Mouse (Mus musculus): Measurements from ENCODE around the gene Fcnb. TPM values are rescaled to one million over a fixed set of nuclear protein-coding genes. Genes with fewer than 3 reads are reported as not detected.

The Fcnb gene
- polyA plus RNA-seq, 1 experiment from 2014 or later, result not detected

GRCm38 (mm10) chr2:28092099-28092498 lies 7.4 kb upstream of the Fcnb start:
- 87% methylated on average over 8 of the region's 8 CpGs for WGBS
- H3K27ac ChIP-seq (ENCODE audit: low read depth, low read length), result no peak overlapping the region
- no peak overlapping the region for H3K4me2 ChIP-seq (ENCODE audit: low read depth)
- H3K9ac ChIP-seq (ENCODE audit: low read length), result no peak overlapping the region
- DNase-seq (ENCODE audit: low spot score) (no peak), ATAC-seq (ENCODE audit: insufficient read depth, low FRiP score, low TSS enrichment) (no peak)
- H3K9me3 ChIP-seq (ENCODE audit: control insufficient read depth, low read length), result no peaks in the 10 kb centered on the region
- no peaks in the 10 kb centered on the region for H3K36me3 ChIP-seq (ENCODE audit: control insufficient read depth, insufficient read depth, low read length)
- H3K4me3 ChIP-seq (ENCODE audit: low read depth, low read length), result no peak overlapping the region
- no peaks in the 10 kb centered on the region for H3K27me3 ChIP-seq (ENCODE audit: control insufficient read depth, insufficient read depth, low read length)
- no peaks in the 10 kb centered on the region for H3K4me1 ChIP-seq (ENCODE audit: control insufficient read depth, insufficient read depth, low read length)

- Histone ChIP-seq H3K4me1 (ENCODE audit: control insufficient read depth, insufficient read depth, low read length) (no peaks in the 10 kb centered on the region), H3K27me3 (ENCODE audit: control insufficient read depth, insufficient read depth, low read length) (no peaks in the 10 kb centered on the region), H3K9ac (ENCODE audit: low read length) (no peak overlapping the region), H3K4me2 (ENCODE audit: low read depth) (no peak overlapping the region), H3K36me3 (ENCODE audit: control insufficient read depth, insufficient read depth, low read length) (no peaks in the 10 kb centered on the region), H3K9me3 (ENCODE audit: control insufficient read depth, low read length) (no peaks in the 10 kb centered on the region), H3K27ac (ENCODE audit: low read depth, low read length) (peak overlapping the region; percentile 63), H3K4me3 (ENCODE audit: low read depth, low read length) (no peak overlapping the region)
- DNase-seq (ENCODE audit: low spot score) (peak; percentile 25), ATAC-seq (ENCODE audit: insufficient read depth, low FRiP score, low TSS enrichment) (no peak)
- WGBS, result 65% methylated on average over 6 of the region's 6 CpGs
Observed at GRCm38 (mm10) chr2:28091042-28091441, 6.4 kb upstream of the Fcnb start.

GRCm38 (mm10) chr2:28090299-28091008 lies 5.8 kb upstream of the Fcnb start:
- Histone ChIP-seq H3K36me3 (ENCODE audit: control insufficient read depth, insufficient read depth, low read length) (no peaks in the 10 kb centered on the region), H3K27ac (ENCODE audit: low read depth, low read length) (peak overlapping the region; percentile 63), H3K27me3 (ENCODE audit: control insufficient read depth, insufficient read depth, low read length) (no peaks in the 10 kb centered on the region), H3K9me3 (ENCODE audit: control insufficient read depth, low read length) (no peaks in the 10 kb centered on the region), H3K4me3 (ENCODE audit: low read depth, low read length) (no peak overlapping the region), H3K9ac (ENCODE audit: low read length) (no peak overlapping the region; the same call in 1 of the 2 replicates), H3K4me2 (ENCODE audit: low read depth) (no peak overlapping the region), H3K4me1 (ENCODE audit: control insufficient read depth, insufficient read depth, low read length) (no peaks in the 10 kb centered on the region)
- peak; percentile 56 for DNase-seq (ENCODE audit: low spot score)
- 52% methylated on average over 7 of the region's 7 CpGs for WGBS
- ATAC-seq (ENCODE audit: insufficient read depth, low FRiP score, low TSS enrichment), result peak; percentile 41; the same call in 1 of the 2 replicates

- ATAC-seq (ENCODE audit: insufficient read depth, low FRiP score, low TSS enrichment) (no peak), DNase-seq (ENCODE audit: low spot score) (no peak)
- Histone ChIP-seq H3K27ac (ENCODE audit: low read depth, low read length) (no peak overlapping the region), H3K4me1 (ENCODE audit: control insufficient read depth, insufficient read depth, low read length) (no peaks in the 10 kb centered on the region), H3K9ac (ENCODE audit: low read length) (no peak overlapping the region), H3K9me3 (ENCODE audit: control insufficient read depth, low read length) (no peaks in the 10 kb centered on the region), H3K4me2 (ENCODE audit: low read depth) (no peak overlapping the region), H3K36me3 (ENCODE audit: control insufficient read depth, insufficient read depth, low read length) (no peaks in the 10 kb centered on the region), H3K27me3 (ENCODE audit: control insufficient read depth, insufficient read depth, low read length) (no peaks in the 10 kb centered on the region), H3K4me3 (ENCODE audit: low read depth, low read length) (no peak overlapping the region)
- 64% methylated on average over 5 of the region's 5 CpGs for WGBS
Observed at GRCm38 (mm10) chr2:28089095-28089494, 4.4 kb upstream of the Fcnb start.

- Histone ChIP-seq H3K27me3 (ENCODE audit: control insufficient read depth, insufficient read depth, low read length) (no peaks in the 10 kb centered on the region), H3K4me2 (ENCODE audit: low read depth) (no peak overlapping the region), H3K27ac (ENCODE audit: low read depth, low read length) (no peak overlapping the region), H3K4me3 (ENCODE audit: low read depth, low read length) (no peak overlapping the region), H3K9me3 (ENCODE audit: control insufficient read depth, low read length) (no peaks in the 10 kb centered on the region), H3K9ac (ENCODE audit: low read length) (no peak overlapping the region), H3K4me1 (ENCODE audit: control insufficient read depth, insufficient read depth, low read length) (no peaks in the 10 kb centered on the region), H3K36me3 (ENCODE audit: control insufficient read depth, insufficient read depth, low read length) (no peaks in the 10 kb centered on the region)
- DNase-seq (ENCODE audit: low spot score), result no peak
- 83% methylated on average over 10 of the region's 10 CpGs for WGBS
- ATAC-seq (ENCODE audit: insufficient read depth, low FRiP score, low TSS enrichment), result no peak
Observed at GRCm38 (mm10) chr2:28086112-28086511, 1.4 kb upstream of the Fcnb start.

- H3K36me3 ChIP-seq (ENCODE audit: control insufficient read depth, insufficient read depth, low read length), result no peaks in the 10 kb centered on the region
- ATAC-seq (ENCODE audit: insufficient read depth, low FRiP score, low TSS enrichment) (no peak), DNase-seq (ENCODE audit: low spot score) (no peak)
- WGBS, result 81% methylated on average over 7 of the region's 7 CpGs
- no peak overlapping the region for H3K27ac ChIP-seq (ENCODE audit: low read depth, low read length)
- no peaks in the 10 kb centered on the region for H3K4me1 ChIP-seq (ENCODE audit: control insufficient read depth, insufficient read depth, low read length)
- no peak overlapping the region for H3K4me2 ChIP-seq (ENCODE audit: low read depth)
- H3K9ac ChIP-seq (ENCODE audit: low read length), result no peak overlapping the region
- H3K27me3 ChIP-seq (ENCODE audit: control insufficient read depth, insufficient read depth, low read length), result no peaks in the 10 kb centered on the region
- no peak overlapping the region for H3K4me3 ChIP-seq (ENCODE audit: low read depth, low read length)
- no peaks in the 10 kb centered on the region for H3K9me3 ChIP-seq (ENCODE audit: control insufficient read depth, low read length)
Observed at GRCm38 (mm10) chr2:28075616-28076187, 9.0 kb downstream of the Fcnb start.

GRCm38 (mm10) chr2:28068537-28068878 lies 16.2 kb downstream of the Fcnb start:
- H3K4me1 ChIP-seq (ENCODE audit: control insufficient read depth, insufficient read depth, low read length), result no peaks in the 10 kb centered on the region
- H3K27me3 ChIP-seq (ENCODE audit: control insufficient read depth, insufficient read depth, low read length), result no peaks in the 10 kb centered on the region
- H3K36me3 ChIP-seq (ENCODE audit: control insufficient read depth, insufficient read depth, low read length), result no peaks in the 10 kb centered on the region
- no peak overlapping the region for H3K4me3 ChIP-seq (ENCODE audit: low read depth, low read length)
- H3K9me3 ChIP-seq (ENCODE audit: control insufficient read depth, low read length), result no peaks in the 10 kb centered on the region
- 80% methylated on average over 9 of the region's 9 CpGs for WGBS
- H3K4me2 ChIP-seq (ENCODE audit: low read depth), result no peak overlapping the region
- H3K9ac ChIP-seq (ENCODE audit: low read length), result no peak overlapping the region
- DNase-seq (ENCODE audit: low spot score) (no peak), ATAC-seq (ENCODE audit: insufficient read depth, low FRiP score, low TSS enrichment) (no peak)
- no peak overlapping the region for H3K27ac ChIP-seq (ENCODE audit: low read depth, low read length)

GRCm38 (mm10) chr2:28067821-28068536 lies 16.7 kb downstream of the Fcnb start:
- DNase-seq (ENCODE audit: low spot score) (no peak), ATAC-seq (ENCODE audit: insufficient read depth, low FRiP score, low TSS enrichment) (no peak)
- Histone ChIP-seq H3K9ac (ENCODE audit: low read length) (no peak overlapping the region), H3K9me3 (ENCODE audit: control insufficient read depth, low read length) (no peaks in the 10 kb centered on the region), H3K4me2 (ENCODE audit: low read depth) (no peak overlapping the region), H3K4me1 (ENCODE audit: control insufficient read depth, insufficient read depth, low read length) (no peaks in the 10 kb centered on the region), H3K27ac (ENCODE audit: low read depth, low read length) (no peak overlapping the region), H3K27me3 (ENCODE audit: control insufficient read depth, insufficient read depth, low read length) (no peaks in the 10 kb centered on the region), H3K4me3 (ENCODE audit: low read depth, low read length) (no peak overlapping the region), H3K36me3 (ENCODE audit: control insufficient read depth, insufficient read depth, low read length) (no peaks in the 10 kb centered on the region)
- 92% methylated on average over 2 of the region's 2 CpGs for WGBS

GRCm38 (mm10) chr2:28067175-28067574 lies 17.5 kb downstream of the Fcnb start:
- Histone ChIP-seq H3K27me3 (ENCODE audit: control insufficient read depth, insufficient read depth, low read length) (no peaks in the 10 kb centered on the region), H3K4me2 (ENCODE audit: low read depth) (no peak overlapping the region), H3K4me3 (ENCODE audit: low read depth, low read length) (no peak overlapping the region), H3K36me3 (ENCODE audit: control insufficient read depth, insufficient read depth, low read length) (no peaks in the 10 kb centered on the region), H3K9ac (ENCODE audit: low read length) (no peak overlapping the region), H3K27ac (ENCODE audit: low read depth, low read length) (no peak overlapping the region), H3K4me1 (ENCODE audit: control insufficient read depth, insufficient read depth, low read length) (no peaks in the 10 kb centered on the region), H3K9me3 (ENCODE audit: control insufficient read depth, low read length) (no peaks in the 10 kb centered on the region)
- no peak for DNase-seq (ENCODE audit: low spot score)
- WGBS, result 53% methylated on average over 6 of the region's 6 CpGs
- ATAC-seq (ENCODE audit: insufficient read depth, low FRiP score, low TSS enrichment), result no peak

Measured in neural tube, embryonic 11.5 days (tissue).